Mouse (Mus musculus) erythroblast, embryonic 14.5 days (primary cell): ENCODE measurements around the gene Gm26897.

Experiments
- GATA1 ChIP-seq: IDR thresholded peaks from 2 replicates; pipeline ENCODE4 v1.6.1; 2012; ENCODE audit warnings: low read length, inconsistent platforms, mixed read lengths
- TAL1 ChIP-seq: IDR thresholded peaks from 3 replicates; pipeline ENCODE4 v1.6.1; 2012; ENCODE audit warnings: low read length, inconsistent platforms, mixed read lengths

DNA sequence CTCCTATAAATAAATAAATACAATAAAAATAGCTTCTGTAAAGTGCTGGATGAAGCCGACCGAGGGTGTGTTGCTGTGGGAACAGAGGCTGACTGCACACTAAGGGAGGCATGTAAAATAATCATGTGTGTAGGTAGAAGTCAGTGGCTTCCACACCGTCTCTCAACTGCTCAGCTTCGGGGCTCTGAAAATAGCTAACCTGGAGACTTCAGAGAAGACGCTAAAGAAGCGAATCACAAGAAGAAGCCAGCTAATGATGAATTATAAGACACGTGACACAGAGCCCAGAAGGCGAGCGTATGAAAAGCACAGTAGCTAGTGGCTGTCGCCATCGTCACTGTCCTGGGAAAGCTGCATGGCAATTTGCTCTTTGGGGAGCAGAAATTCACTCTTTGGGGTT lies 29.4 kb upstream of the Gm26897 start:
- no peak for TF ChIP-seq TAL1
- TF ChIP-seq GATA1 = no peak
